Mouse (Mus musculus) lung, adult 2 months (tissue): Measurements from ENCODE around the gene Mogat2.

Source experiments
- CTCF ChIP-seq: fragments of 200-500 bp; IDR thresholded peaks from 2 replicates; pipeline ENCODE4 v1.5.1; 2011; ENCODE audit warnings: mild to moderate bottlenecking, low read length, control low read depth; ENCODE audit not compliant: insufficient read depth
- POLR2A ChIP-seq: fragments of 200-500 bp; IDR thresholded peaks from 2 replicates; pipeline ENCODE4 v1.6.1; 2011; ENCODE audit warnings: low read depth, mild to moderate bottlenecking, control low read depth, low read length, borderline replicate concordance; ENCODE audit errors: extremely low read depth

DNA sequence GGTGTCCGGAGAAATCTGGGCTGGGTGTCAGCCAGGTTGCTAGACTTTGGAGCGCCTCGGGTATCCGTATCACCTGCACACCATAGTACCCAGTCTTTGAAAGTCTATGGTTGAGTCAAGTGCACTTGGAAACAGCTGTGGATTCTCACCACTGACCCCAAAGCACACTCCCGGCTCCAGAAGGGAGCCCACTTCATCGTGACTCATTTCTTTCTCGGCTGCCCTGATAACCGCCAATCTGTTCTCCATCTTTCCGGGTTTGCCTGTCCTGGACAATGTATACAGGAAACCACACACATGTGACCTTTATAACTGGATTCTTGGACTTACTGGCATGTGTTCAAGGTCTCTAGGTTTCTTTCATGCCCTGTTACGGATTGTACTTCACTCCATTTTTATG, 11.8 kb downstream of the Mogat2 start:
- TF ChIP-seq CTCF (no peak), POLR2A (no peak)
